In genomic region chr11:72564232-72564807, GRCm38 (mm10) we compare ENCODE assay signal across 9 mouse cellular contexts. TPM values are rescaled to one million over a fixed set of nuclear protein-coding genes. Genes with fewer than 3 reads are reported as not detected.
DNase-seq lines count a peak whose midpoint lies in the region; ATAC-seq lines count a peak whose summit lies in the region.
"Had no signal": no experiment of that assay in that cellular context is flagged by ENCODE, and none has a peak within 500 bp of the region (broad histone marks: within the 10 kb centered on the region; RNA-seq: fewer than 3 reads in every experiment).

No protein-coding gene starts in this region.

- no peak overlapping the region for H3K27ac ChIP-seq in intestine, embryonic 14.5 days (ENCODE audit: low read depth)
- H3K27ac ChIP-seq in intestine, embryonic 15.5 days, result no peak overlapping the region
- H3K27ac ChIP-seq in embryonic facial prominence, embryonic 12.5 days, result no peak overlapping the region
- H3K27ac ChIP-seq in stomach, embryonic 14.5 days (ENCODE audit: low read length), result no peak overlapping the region
- H3K27ac ChIP-seq: lung, embryonic 15.5 days had no signal

- WGBS in intestine, embryonic 14.5 days, result 26% methylated on average over 6 of the region's 6 CpGs
- WGBS in intestine, embryonic 15.5 days, result 23% methylated on average over 6 of the region's 6 CpGs
- 21% methylated on average over 6 of the region's 6 CpGs for WGBS in embryonic facial prominence, embryonic 12.5 days
- whole genome bisulfite sequencing in stomach, embryonic 14.5 days, result 26% methylated on average over 6 of the region's 6 CpGs

- ATAC-seq in intestine, embryonic 14.5 days (replicated peaks; ENCODE audit: low FRiP score, low TSS enrichment, low read depth), result no peak
- no peak for ATAC-seq in intestine, embryonic 15.5 days
- 0 out of 2 replicates have a peak, but pooled peaks have one; percentile 47 for ATAC-seq in embryonic facial prominence, embryonic 12.5 days (ENCODE audit: insufficient number of reproducible peaks, insufficient read depth, low FRiP score, low TSS enrichment)
- 0 out of 2 replicates have a peak, but pooled peaks have one; percentile 28 for ATAC-seq in stomach, embryonic 14.5 days (ENCODE audit: insufficient number of reproducible peaks, insufficient read depth, low FRiP score, low read depth)

- no peaks in the 10 kb centered on the region for H3K27me3 ChIP-seq in intestine, embryonic 14.5 days (replicated peaks; ENCODE audit: control insufficient read depth, insufficient read depth, low read length)
- H3K27me3 ChIP-seq in intestine, embryonic 15.5 days (replicated peaks), result no peaks in the 10 kb centered on the region
- H3K27me3 ChIP-seq in embryonic facial prominence, embryonic 12.5 days, result no peaks in the 10 kb centered on the region
- H3K27me3 ChIP-seq in stomach, embryonic 14.5 days (ENCODE audit: control insufficient read depth, insufficient read depth, low read length), result no peaks in the 10 kb centered on the region
- H3K27me3 ChIP-seq: lung, embryonic 15.5 days had no signal

- no peak overlapping the region for H3K4me2 ChIP-seq in intestine, embryonic 14.5 days (ENCODE audit: low read length)
- no peak overlapping the region for H3K4me2 ChIP-seq in intestine, embryonic 15.5 days (replicated peaks)
- H3K4me2 ChIP-seq in embryonic facial prominence, embryonic 12.5 days (replicated peaks), result no peak overlapping the region
- H3K4me2 ChIP-seq in stomach, embryonic 14.5 days (replicated peaks; ENCODE audit: low read depth, low read length), result no peak overlapping the region
- H3K4me2 ChIP-seq: lung, embryonic 15.5 days had no signal

- peak; percentile 60 for DNase-seq in intestine, embryonic 14.5 days (ENCODE audit: low spot score)
- peak; percentile 57 for DNase-seq in MEL-GATA-1-ER (ENCODE audit: extremely low read depth, low read depth)
- DNase-seq in induced T-regulatory cell, adult 2 months (ENCODE audit: low read depth), result peak; percentile 56
- peak; percentile 61 for DNase-seq in lung, postnatal 36 days
- no peak for DNase-seq in T-cell, adult 2 months (ENCODE audit: low spot score)

- H3K9me3 ChIP-seq in intestine, embryonic 14.5 days (ENCODE audit: control insufficient read depth, low read length), result no peaks in the 10 kb centered on the region
- no peaks in the 10 kb centered on the region for H3K9me3 ChIP-seq in intestine, embryonic 15.5 days
- no peaks in the 10 kb centered on the region for H3K9me3 ChIP-seq in embryonic facial prominence, embryonic 12.5 days
- H3K9me3 ChIP-seq in stomach, embryonic 14.5 days (ENCODE audit: control insufficient read depth, low read depth, low read length), result no peaks in the 10 kb centered on the region
- H3K9me3 ChIP-seq: lung, embryonic 15.5 days had no signal

- no peaks in the 10 kb centered on the region for H3K4me1 ChIP-seq in intestine, embryonic 14.5 days (replicated peaks; ENCODE audit: control insufficient read depth, insufficient read depth, low read length)
- H3K4me1 ChIP-seq in intestine, embryonic 15.5 days (replicated peaks), result no peaks in the 10 kb centered on the region
- no peaks in the 10 kb centered on the region for H3K4me1 ChIP-seq in embryonic facial prominence, embryonic 12.5 days
- no peaks in the 10 kb centered on the region for H3K4me1 ChIP-seq in stomach, embryonic 14.5 days (ENCODE audit: control insufficient read depth, insufficient read depth, low read length)
- H3K4me1 ChIP-seq: lung, embryonic 15.5 days had no signal

- no peak overlapping the region for H3K4me3 ChIP-seq in intestine, embryonic 14.5 days (ENCODE audit: low read depth, low read length)
- H3K4me3 ChIP-seq in intestine, embryonic 15.5 days (replicated peaks), result no peak overlapping the region
- H3K4me3 ChIP-seq in embryonic facial prominence, embryonic 12.5 days, result no peak overlapping the region
- H3K4me3 ChIP-seq in stomach, embryonic 14.5 days (ENCODE audit: low read depth, low read length), result no peak overlapping the region
- H3K4me3 ChIP-seq: lung, embryonic 15.5 days had no signal

- no peaks in the 10 kb centered on the region for H3K36me3 ChIP-seq in intestine, embryonic 14.5 days (ENCODE audit: control insufficient read depth, insufficient read depth, low read length)
- H3K36me3 ChIP-seq in intestine, embryonic 15.5 days, result no peaks in the 10 kb centered on the region
- no peaks in the 10 kb centered on the region for H3K36me3 ChIP-seq in embryonic facial prominence, embryonic 12.5 days
- no peaks in the 10 kb centered on the region for H3K36me3 ChIP-seq in stomach, embryonic 14.5 days (ENCODE audit: control insufficient read depth, insufficient read depth, low read length)
- H3K36me3 ChIP-seq: lung, embryonic 15.5 days had no signal

- H3K9ac ChIP-seq in intestine, embryonic 14.5 days (ENCODE audit: low read length), result no peak overlapping the region
- no peak overlapping the region for H3K9ac ChIP-seq in intestine, embryonic 15.5 days
- no peak overlapping the region for H3K9ac ChIP-seq in embryonic facial prominence, embryonic 12.5 days
- no peak overlapping the region for H3K9ac ChIP-seq in stomach, embryonic 14.5 days (replicated peaks; ENCODE audit: low read depth, low read length)
- H3K9ac ChIP-seq: lung, embryonic 15.5 days had no signal

RNA-seq across cellular contexts. Expression of gene Spns3, which starts 14.0 kb away (rescaled TPM):
- 0.15 and 0.30 TPM in 2 replicates for polyA plus RNA-seq in intestine, embryonic 14.5 days (2014; fragmentation: Nextera tagmentation; extraction: Ambion mirVana)
- polyA plus RNA-seq in intestine, embryonic 15.5 days (2015; fragmentation: Nextera tagmentation; extraction: Ambion mirVana), result 1.2 and 1.6 TPM in 2 replicates
- polyA plus RNA-seq in embryonic facial prominence, embryonic 12.5 days (2016; fragmentation: Nextera tagmentation; extraction: Ambion mirVana), result not detected in 2 replicates
- polyA plus RNA-seq in stomach, embryonic 14.5 days (2014; fragmentation: Nextera tagmentation; extraction: Ambion mirVana), result 0.32 TPM in 1 of 2 replicates, not detected in the other

RNA-seq across cellular contexts. Expression of gene Ube2g1, which starts 42.8 kb away (rescaled TPM):
- polyA plus RNA-seq in intestine, embryonic 14.5 days (2014; fragmentation: Nextera tagmentation; extraction: Ambion mirVana), result 62.9 and 66.9 TPM in 2 replicates
- polyA plus RNA-seq in intestine, embryonic 15.5 days (2015; fragmentation: Nextera tagmentation; extraction: Ambion mirVana), result 50.6 and 64.8 TPM in 2 replicates
- 90.3 and 90.8 TPM in 2 replicates for polyA plus RNA-seq in embryonic facial prominence, embryonic 12.5 days (2016; fragmentation: Nextera tagmentation; extraction: Ambion mirVana)
- 70.1 and 72.5 TPM in 2 replicates for polyA plus RNA-seq in stomach, embryonic 14.5 days (2014; fragmentation: Nextera tagmentation; extraction: Ambion mirVana)

Comparison
In these comparisons a context has a peak if more than half of its experiments do, and no peak if none do; other contexts are left out.
1. ATAC-seq: peak in embryonic facial prominence, embryonic 12.5 days (single experiment) and stomach, embryonic 14.5 days (single experiment); none in intestine, embryonic 14.5 days (single experiment) and intestine, embryonic 15.5 days (single experiment).